Mouse (Mus musculus) gastrocnemius, adult 8-10 months (tissue): ENCODE results near the gene Shisa3. TPM values are rescaled to one million over a fixed set of nuclear protein-coding genes. Genes with fewer than 3 reads are reported as not detected.

Experiments used
- microRNA-seq: library from miRNA; unstranded; fragments of <30 nt; microRNA quantifications from one replicate; pipeline ENCODE4 v1.2.0, GENCODE M21; 2022
- total RNA-seq, 4 experiments: library from RNA; stranded (reverse); gene quantifications; 2 replicates each; pipeline ENCODE4 v1.2.4; 2022

Shisa3 gene
- total RNA-seq, 4 experiments from 2014 or later, result 1.1 to 2.1 (median 1.7) TPM

Small RNA genes within 50 kb of the gene (microRNA-seq; reads per million reads assigned to microRNA genes)
- not detected for gene Gm23617

Other genes with a start within 250 kb of the Shisa3 start
- gene Bend4, start 179.6 kb upstream of the Shisa3 start, total RNA-seq, result under 1 TPM; 0.11 to 0.22 (median 0.14) TPM
- 10 to 100 TPM; 69.0 to 91.3 (median 78.6) TPM for gene Atp8a1, start 239.6 kb downstream of the Shisa3 start, total RNA-seq